Mouse (Mus musculus) frontal cortex, postnatal 25 days (tissue): ENCODE measurements at regions not wholly inside any gene's neighbourhood (a gene's known extent, or its start where the extent isn't known, plus 50 kb on each side); places are given as distances from the start of the nearest gene placed in this dataset.

Experiments
- DNase-seq, 2 experiments: peaks; one replicate each; pipeline ENCODE4 v3.0.0; 2022; ENCODE audit warnings: low spot score in 2 of 2

DNA sequence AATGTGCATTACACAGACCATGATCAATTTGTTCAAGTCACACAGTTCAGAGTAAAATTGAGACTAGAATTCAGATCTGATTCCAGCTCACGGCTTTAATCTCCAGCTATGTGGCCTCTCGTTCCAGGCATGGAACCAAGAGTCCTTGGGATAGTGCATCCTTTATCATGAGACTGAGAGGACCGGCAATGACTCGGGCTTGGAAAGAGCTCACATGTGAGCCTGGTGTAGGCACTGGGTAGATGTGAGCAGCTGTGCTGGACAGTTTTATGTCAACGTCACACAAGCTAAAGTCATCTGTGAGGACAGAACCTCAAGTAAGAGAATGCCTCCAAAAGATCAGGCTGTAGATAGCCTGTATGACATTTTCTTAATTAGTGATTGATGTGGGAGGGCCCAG, 228.3 kb downstream of the Plpp3 start:
- no peak for DNase-seq

DNA sequence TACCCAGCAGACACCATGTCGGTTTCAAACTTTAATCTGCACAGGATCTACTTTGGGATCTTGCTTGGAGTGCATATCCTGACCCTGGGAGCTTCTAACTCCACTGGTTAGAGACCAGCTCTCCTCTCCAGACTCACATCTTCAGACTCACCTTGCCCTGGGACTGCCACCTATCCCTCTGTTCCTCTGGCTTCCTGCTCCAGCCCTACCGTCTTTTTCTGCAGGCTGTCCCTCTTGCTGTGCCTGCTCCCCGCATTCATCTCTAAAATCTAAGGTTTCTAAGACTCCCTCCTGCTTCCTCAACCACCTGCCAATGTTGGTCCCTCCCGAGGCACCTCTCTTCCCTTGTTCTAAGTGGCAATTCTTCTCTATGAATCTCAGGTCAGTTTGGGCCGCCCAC, 233.2 kb downstream of the Plpp3 start:
- DNase-seq = no peak

DNA sequence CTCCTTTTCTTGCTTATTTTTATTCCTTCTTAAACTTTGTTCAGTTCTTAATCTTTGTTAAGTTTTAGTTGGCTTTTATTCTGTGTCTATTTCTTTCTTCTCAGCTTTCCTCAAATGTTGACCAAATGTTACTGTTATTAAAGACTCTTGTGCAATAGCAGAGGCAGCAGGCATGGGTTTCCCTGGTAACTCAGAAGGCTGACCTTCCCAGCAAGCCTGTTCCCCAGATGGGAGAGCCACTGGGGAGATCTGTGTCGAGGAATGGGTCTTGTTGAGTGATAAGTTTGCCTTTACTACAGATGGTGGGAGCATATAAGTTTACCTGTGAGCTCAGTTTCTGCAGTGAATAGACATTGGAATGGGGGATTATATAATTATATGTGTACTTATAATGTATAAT, 237.2 kb downstream of the Plpp3 start:
- DNase-seq = no peak

DNA sequence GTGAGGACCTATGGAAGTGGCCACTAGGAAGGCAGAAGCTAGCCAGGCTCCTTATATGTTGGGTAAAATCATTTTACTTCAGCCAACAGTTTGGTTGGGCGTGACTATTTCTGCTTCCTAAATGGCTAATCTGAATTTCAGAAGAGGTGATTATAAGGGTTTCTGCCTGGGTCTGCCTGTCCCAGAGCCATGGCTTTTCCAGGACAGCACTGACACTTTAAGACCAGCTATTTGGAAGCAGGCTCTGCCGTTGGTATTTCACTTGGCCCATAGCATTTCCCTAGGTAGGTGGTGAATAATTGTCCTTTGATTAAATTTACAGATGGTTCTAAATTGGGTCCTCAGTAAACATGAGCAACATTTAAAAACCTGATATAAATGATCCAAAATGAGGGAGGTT, 240.3 kb downstream of the Plpp3 start:
- no peak for DNase-seq

DNA sequence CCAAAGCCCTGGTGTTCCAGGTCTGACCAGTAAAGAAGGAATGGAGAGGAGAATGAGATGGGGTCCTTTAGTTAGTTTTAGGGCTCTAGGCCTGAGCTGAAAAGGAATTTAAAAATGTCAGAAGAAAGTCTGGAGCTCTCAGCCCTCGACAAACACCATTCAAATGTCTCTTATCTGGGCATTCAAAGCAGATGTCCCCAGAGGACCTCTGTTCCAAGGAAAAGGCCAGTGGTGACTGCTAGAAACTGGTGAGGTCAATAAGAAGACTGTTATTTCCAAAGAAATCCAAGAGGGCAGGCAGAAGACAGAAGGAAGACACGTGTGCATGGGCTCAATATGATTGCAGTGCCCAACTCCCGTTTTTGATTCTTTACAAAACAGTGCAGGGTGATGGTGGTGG, 244.9 kb downstream of the Plpp3 start:
- DNase-seq = no peak

DNA sequence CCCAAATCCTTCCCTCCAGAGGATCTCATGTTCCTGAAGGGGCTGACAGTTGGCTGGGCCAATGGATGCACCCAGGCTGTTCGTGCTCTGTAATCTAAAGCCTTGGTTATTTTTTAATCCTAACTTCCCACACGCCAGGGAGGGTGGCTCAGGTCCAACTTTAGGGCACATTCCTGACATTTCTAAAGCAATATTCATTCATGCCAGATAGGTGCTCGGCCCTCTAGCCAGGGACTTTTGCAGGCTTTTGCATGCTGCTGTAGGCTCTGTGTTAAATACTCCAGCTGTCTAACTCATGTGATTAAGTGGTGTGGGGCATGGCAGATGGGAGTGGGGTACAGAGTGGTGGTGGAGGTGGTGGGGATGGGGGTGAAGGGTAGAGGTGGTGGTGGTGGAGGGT, 246.0 kb downstream of the Plpp3 start:
- DNase-seq = no peak

DNA sequence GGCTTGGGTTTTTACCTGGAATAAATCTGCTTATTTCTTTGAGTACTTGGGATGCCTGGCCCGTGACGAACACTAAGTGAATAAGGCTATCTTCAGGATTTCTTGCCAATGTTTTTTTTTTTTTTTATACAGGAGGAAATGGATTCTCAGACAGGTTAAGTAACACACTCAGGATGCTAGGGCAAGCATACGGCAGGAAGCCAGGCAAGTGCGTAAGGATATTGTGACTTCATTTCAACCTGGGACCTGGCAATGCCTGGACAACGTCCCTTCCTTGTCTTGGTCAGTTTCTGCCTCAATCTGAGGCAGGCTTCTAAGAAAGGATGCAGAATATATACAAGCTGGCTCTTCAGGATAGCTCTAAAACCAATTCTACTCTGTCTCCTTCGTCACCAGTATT, 246.5 kb downstream of the Plpp3 start:
- DNase-seq = no peak

DNA sequence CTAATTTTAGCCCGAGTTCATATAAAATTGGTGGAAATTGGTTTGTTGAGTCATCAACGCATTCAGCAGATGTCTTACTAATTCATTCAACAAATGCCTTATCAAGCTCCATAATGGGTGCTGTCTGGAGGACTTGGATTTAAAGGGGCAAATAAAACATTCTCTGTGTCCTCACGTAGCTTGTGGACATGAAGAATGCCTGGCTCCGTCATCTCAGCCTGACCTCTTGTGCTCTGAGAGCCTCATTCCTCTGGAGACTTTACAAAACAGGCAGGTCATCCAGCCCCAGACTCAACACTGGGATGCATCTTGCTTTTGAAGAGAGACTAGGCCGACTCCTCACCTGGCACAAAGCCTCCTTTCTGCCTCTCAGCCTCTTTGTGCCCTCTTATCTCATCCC, 248.6 kb downstream of the Plpp3 start:
- DNase-seq = no peak

DNA sequence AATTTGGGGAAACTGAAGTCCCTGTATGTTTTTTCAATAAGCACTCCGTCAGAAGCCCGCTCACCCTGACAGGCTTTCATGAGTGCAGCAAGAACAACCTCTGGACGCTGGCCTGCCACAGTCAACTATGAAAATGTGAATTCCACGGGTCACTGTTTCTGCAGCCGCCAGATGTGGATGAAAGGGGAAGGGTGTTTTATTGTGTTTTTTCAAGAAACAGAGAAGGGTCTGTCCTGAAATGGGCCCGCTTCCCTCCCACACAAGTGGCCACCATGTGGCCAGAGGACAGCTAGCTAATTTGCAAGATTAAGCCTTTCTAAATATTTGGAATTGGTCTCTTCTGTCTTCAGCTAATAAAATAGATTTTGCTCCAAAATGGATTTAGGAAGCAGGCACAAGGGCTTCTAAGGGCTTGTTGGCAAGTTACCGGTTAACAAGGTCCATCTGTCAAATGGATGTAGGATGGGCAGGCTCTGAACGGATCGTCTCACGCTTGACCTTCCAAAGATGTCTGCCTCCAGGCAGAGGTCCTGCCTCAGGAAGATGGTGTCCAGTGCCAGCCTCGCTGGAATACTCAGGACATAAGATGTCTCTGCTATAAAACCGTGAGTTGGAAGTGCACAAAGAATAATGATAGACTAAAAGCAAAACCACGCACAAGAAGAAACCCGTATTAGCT, 249.8 kb downstream of the Plpp3 start:
- DNase-seq = no peak

DNA sequence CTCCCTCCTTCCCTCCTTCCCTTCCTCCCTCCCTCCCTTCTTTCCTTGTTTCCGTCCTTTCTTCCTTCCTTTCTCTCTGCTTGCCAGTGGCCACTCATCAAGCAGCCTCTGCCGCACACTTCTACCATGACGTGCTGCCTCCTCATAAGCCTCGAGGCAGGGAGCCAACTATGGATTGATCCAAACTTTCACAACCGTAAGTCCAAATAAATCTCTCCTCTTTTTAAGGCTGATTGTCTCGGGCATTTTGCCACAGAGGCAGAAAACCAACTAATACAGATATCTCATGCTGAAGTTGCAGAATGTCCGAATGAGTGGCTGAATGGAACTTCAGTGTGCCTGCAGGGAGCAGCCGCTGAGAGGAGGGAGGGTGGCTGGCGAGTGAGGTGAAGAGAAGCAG, 251.7 kb downstream of the Plpp3 start:
- DNase-seq = no peak

DNA sequence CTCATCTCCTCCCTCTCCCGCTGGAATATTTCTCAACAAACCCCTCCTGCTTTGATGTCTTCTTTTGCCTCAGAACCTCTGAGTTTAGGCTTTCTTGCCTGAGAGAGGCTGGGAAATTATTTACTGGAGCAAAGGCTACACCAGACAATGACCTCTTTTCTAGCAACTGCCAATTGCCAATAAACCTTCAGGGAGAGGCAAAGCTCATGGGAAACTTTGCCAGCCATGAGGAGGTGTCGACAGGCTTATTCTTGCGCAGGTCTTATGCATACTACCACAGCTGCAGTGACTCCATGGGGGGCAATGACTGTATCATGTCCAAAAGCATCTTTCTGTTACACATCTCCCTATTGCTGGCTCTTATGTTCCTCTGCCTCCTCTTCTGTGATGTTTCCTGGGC, 260.0 kb downstream of the Plpp3 start:
- no peak for DNase-seq

DNA sequence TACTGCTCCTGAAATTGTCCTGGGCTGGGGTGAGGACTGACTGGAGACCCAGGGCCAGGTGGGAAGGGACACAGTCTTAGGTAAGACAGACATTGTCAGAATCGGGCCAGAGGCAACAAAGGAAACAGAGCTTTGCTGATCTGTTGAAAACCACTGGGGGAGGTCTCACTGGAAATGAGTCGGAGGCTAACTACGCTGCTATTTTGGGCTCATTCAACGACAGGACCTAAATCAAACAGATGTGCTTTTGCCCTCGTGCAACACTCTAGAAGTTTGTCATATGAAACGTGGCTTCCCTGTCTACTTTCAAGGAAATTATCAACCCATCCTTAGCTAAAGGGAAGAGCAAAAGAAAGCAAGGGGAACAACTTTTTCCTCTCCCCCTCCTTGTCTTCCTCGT, 265.3 kb downstream of the Plpp3 start:
- no peak for DNase-seq

DNA sequence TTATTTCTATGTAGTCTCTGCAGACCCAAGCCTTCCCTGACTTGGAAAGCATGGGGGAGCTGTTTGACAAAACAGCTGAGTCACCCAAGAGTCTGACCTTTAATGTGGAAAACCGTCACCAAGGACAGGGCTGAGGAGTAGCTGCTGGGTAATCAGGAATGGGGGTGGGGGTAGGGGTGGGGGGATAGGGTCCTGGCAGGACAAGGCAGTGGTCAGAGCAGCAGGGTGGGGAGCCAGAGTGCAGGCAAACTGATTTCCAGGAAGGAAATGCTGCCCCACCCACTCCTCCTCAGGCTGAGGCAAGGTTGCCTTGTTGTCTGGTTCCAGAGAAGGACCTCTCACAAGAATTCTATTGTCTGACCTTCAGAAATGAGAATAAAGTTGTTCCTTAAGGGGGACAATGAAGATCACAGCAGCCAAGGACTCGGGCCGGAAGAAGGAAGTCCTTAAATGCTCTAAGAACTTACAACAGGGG, 266.6 kb downstream of the Plpp3 start:
- no peak for DNase-seq

DNA sequence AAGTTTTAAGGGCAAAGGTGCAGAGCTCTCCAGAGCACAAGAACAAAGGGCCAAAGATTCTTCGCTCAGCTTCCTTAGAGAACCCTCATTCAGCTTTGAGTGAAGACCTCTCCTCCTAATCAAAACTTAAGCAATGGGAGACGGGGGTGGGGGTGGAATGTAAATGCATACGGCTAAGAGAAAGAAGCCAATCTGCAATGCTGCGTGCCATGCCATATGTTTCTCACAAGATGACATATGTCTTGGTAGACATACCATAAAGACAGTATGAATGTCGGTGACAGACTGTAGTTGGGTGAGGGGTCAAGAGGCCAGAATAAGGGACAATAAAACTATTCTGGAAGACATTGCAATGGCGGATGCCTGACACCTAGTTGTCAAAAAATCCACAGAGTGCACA, 267.9 kb downstream of the Plpp3 start:
- no peak for DNase-seq

DNA sequence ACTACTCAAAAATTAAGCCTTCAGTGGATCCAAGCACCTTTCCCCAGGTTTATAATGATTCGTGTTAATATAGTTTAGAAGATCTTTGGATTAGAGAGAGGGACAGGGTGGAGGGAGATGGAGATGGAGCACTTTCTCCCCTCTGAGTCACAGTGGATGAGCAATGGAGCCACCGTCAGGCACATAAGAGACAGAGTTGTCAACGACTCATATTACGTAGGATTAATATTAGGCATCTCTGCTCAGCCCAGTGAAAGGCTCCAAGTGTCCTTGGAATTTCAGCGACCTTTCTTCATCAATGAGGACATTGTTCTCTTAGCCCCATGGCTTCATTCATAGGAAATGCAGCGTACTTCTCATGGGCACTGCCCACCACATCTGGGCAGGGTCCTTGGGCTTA, 270.4 kb downstream of the Plpp3 start:
- DNase-seq = no peak

DNA sequence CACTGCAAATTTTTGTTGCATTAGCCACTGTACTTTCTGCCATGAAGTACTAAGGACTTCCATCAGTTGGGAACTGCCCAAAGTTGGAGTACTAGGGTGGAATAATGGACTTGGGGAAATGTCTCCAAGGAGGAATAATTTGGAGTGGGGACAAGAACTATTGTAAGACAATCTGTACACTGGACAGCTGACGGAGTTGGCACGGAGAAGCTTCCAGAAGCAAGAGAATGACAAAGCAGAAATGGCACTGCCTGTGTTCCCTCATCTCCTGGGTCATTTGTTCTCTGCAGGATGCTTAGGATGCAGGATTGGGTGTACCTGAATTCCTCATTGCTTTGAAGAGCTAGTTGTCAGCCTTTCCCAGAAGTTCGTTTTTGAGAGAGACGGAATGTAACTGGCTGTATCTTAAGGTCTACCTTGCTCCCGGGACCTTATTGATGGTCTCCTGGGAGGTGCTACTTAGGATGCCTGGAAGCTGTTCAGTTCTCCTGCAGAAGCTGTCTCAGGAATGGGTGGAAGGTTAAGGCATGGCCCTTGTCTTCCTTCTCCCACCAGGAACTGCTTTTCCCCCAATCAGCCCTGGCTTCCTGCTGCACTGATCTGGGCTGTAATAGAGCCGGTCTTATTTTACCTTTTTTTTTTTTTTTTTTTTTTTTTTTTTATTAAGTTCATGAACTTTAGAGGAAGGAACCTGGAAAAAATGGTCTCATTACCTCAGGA, 272.4 kb downstream of the Plpp3 start:
- DNase-seq = no peak

DNA sequence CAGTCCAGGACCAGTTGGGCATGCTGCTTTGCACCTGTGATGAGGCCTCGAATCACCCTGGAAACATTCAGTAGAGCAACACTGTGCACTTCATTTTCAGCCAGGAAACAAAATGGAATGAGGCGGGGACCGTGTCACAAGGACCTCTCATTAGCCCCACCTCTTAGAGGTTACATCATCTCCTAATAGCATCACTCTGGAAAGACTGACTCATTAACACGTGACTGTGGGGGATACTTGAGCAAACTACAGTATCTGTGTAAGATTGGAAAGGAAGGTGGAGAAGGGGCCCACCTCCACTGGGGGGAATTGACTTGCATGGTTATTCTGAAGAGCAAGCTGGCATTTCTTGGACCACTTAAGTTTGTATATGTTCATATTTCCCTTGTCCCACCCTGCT, 275.3 kb downstream of the Plpp3 start:
- no peak for DNase-seq

DNA sequence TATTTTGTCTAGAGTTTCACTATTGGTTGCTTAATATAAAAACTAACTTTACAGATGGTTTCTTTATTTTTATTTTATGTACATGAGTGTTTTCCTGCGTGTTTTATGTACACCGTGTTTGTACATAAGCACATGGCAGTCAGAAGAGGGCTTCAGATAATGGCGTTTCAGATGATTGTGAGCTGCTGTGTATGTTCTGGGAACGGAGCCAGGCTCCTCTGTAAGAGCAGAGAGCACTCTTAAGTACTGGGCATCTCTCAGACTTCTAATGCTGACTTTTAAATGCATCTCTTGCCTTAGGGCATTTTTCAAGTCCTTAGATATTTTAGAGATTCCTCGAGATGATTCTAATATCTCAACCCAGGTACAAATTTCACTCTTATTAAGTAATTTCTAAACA, 280.0 kb downstream of the Plpp3 start:
- DNase-seq = no peak

DNA sequence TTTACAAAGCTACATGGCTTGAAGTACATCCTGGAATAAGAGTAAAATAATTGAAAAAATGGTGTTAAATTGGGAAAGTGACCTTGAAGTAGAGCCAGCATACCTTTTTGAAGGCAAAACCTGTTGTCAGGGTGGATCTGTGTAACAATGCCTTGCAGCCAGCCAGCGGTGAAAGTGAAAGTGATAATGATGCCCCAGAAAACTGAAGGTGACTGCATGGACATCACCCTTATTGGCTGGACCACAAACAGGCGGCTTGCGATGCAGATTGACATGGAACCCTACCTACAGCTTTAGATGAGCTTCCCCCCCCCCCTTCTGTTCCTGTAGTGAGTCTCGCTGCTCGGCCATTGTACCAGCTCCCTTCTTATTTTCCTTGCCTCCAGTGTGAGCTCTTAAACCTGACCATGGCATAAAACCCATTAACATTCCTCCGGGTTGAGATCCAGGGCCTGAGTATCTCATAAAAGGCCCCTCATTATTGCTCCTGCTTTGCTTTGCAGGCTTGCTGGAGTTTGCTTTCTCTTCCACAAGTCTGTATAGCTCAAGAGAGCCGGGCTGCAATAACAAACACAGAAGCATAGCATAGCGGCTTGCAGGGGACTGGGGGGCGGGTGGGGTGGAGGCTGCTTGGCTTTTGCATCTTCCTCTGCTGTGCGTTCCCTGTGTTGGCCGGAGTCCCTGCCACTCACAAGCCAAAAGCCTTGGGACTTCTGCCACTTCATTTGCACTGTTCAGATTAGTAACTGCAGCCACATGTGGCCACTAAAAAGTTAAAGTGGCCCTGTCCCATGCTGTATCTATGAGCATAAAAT, 292.1 kb downstream of the Plpp3 start:
- DNase-seq = no peak

DNA sequence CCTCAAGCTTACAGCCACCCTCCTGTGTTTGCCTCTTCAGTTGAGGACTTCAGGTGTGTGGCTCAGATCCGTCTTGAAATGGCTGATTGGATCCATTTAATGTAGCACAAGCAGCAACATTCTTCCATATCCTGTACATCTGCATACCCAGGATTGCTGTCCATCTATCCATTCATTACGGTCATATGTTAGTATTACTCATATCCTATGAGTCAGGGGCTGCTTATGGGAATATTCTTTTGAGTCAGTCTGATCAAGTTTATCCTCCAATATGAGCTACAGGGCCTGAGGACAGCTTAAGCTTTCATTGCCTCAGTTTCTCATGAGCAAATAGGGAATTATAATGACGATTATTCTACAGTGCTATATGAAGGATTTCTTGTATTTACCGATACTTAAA, 293.7 kb downstream of the Plpp3 start:
- DNase-seq = no peak

DNA sequence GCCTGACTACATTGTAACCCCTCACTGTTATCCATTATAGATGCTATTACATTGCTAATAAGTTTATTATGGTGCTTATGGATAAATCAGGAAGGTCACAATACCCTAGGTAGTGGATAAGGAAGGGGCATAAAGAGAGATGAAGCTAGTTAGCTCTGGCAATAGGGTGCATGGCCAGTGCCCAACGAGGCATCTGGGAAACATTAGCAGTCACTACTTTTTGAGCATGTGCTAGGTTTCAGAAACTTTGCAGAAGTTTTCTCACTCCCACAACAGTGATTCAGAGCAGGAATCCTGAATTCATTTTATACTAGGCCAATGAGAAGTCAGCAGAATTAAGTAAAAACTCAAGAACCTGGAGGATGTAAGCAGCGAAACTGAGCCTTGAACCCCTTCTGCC, 294.7 kb downstream of the Plpp3 start:
- DNase-seq = no peak

DNA sequence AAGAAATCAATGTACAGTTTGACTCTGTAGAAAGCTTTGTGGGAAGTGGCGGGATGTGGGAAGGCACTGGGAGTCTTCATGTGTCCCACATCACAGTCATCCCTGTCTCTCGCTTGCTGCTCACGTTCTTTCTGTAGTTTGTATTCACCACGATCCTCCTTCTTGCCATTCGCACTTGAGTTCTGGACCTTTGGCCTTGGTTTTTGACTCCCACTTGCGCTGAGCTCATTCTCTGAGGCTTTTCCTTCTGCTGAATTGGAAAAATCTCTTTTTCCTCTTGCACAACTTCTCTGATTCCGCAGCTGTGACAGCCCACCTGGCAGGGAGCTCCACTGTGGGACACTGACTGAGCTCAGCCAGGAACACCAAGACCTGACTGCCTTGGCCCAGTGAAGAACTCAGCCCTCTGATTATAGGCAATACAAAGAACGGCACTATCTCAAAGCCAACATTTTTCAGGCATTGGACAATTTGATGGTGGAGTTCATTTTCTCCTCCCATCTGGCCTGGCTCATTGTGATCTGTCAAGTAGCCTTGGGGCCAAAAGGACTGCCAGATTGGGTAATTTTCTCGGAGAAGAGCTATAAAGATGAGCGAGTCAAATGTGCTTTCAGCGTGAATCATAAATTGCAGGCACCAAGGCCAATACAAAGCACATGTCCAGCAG, 299.9 kb downstream of the Plpp3 start:
- no peak for DNase-seq
